Mouse (Mus musculus) heart, embryonic 13.5 days (tissue): ENCODE measurements around the gene Olfr506. TPM values are rescaled to one million over a fixed set of nuclear protein-coding genes. Genes with fewer than 3 reads are reported as not detected.

Experiments used
- polyA plus RNA-seq: library from polyadenylated mRNA; unstranded; fragments of >200 nt; fragmentation: Nextera tagmentation; extraction: Ambion mirVana; gene quantifications from 2 replicates; pipeline ENCODE4 v1.2.1, GENCODE M21; 2015

The Olfr506 gene
- polyA plus RNA-seq, 1 experiment from 2014 or later, result not detected

Other genes with a start within 250 kb of the Olfr506 start
- not detected in 2 replicates for gene Olfr494, start 245.5 kb upstream of the Olfr506 start, polyA plus RNA-seq
- gene Olfr495, start 217.6 kb upstream of the Olfr506 start, polyA plus RNA-seq, result not detected in 2 replicates
- gene Olfr497, start 190.4 kb upstream of the Olfr506 start, polyA plus RNA-seq, result not detected in 2 replicates
- not detected in 2 replicates for gene Olfr498, start 145.5 kb upstream of the Olfr506 start, polyA plus RNA-seq
- not detected in 2 replicates for gene Olfr502, start 85.7 kb upstream of the Olfr506 start, polyA plus RNA-seq
- not detected in 2 replicates for gene Olfr503, start 66.3 kb upstream of the Olfr506 start, polyA plus RNA-seq
- not detected in 2 replicates for gene Olfr504, start 45.0 kb upstream of the Olfr506 start, polyA plus RNA-seq
- not detected in 2 replicates for gene Olfr507, start 11.0 kb downstream of the Olfr506 start, polyA plus RNA-seq
- gene Olfr508, start 19.2 kb downstream of the Olfr506 start, polyA plus RNA-seq, result not detected in 2 replicates
- not detected in 2 replicates for gene Olfr509, start 41.1 kb downstream of the Olfr506 start, polyA plus RNA-seq
- gene Olfr510, start 55.6 kb downstream of the Olfr506 start, polyA plus RNA-seq, result not detected in 2 replicates
- gene Olfr512, start 102.5 kb downstream of the Olfr506 start, polyA plus RNA-seq, result not detected in 2 replicates
- not detected in 2 replicates for gene Olfr513, start 140.2 kb downstream of the Olfr506 start, polyA plus RNA-seq
- not detected in 2 replicates for gene Olfr514, start 215.2 kb downstream of the Olfr506 start, polyA plus RNA-seq
- gene Olfr516, start 239.7 kb downstream of the Olfr506 start, polyA plus RNA-seq, result not detected in 2 replicates